Mouse (Mus musculus): Measurements from ENCODE around the gene Esm1. TPM values are rescaled to one million over a fixed set of nuclear protein-coding genes. Genes with fewer than 3 reads are reported as not detected.

Gene Esm1
- 2.1 and 2.5 TPM in 2 replicates for polyA plus RNA-seq (2016; fragmentation: Nextera tagmentation; extraction: Ambion mirVana)

GRCm38 (mm10) chr13:113209624-113210023 is at the start of gene Esm1:
TSS of gene Esm1 (plus strand) at chr13:113209659.
- H3K4me2 ChIP-seq (replicated peaks), result peak within 1 kb of the TSS; percentile 32
- H3K9ac ChIP-seq, result no peak within 1 kb of the TSS
- WGBS, result 42% methylated on average over 15 of the region's 15 CpGs

DNA sequence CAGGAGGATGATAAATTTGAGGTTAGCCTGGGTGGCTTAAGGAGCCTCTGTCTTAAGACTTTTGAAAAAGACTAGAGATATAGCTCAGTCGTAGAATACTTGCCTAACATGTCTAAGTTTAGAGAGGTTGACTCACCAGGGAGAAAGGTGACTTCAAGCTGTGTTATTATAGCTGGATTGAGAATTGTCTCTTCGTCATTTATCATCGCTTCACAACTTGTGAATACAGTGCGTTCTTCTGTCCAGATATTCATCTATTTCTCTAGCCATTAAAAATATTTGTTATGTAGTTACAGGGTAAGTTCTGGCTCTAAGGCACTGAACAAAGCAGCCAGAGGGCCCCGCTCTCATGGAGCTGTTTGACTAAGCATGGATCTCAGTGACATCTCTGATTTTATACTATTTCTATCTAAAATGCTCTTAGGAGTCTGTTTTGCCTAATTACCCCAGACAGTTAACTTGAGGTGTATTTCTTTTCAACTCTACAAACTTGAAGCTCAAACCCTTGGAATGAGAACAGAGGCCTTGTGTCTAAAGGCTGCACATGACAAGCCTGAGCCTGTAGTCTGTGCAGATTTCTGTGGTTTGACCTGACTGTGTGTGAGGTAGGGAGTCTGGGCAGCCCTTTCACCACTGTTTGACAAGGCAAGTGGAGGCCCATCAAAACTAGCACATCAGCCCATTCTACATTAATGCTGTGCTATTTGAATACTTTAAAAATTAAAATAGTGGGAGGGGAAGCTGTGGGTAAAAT is 45.0 kb upstream of the Esm1 start:
- H3K9ac ChIP-seq, result no peak overlapping the region
- no peak overlapping the region for H3K4me3 ChIP-seq
- H3K4me2 ChIP-seq (replicated peaks), result no peak overlapping the region
- no peak for ATAC-seq (ENCODE audit: insufficient number of reproducible peaks, insufficient read depth, low FRiP score, low TSS enrichment)
- no peaks in the 10 kb centered on the region for H3K4me1 ChIP-seq
- H3K36me3 ChIP-seq, result no peaks in the 10 kb centered on the region
- H3K27ac ChIP-seq, result no peak overlapping the region
- no peaks in the 10 kb centered on the region for H3K9me3 ChIP-seq
- WGBS, result 90% methylated on average over 5 of the region's 5 CpGs
- no peaks in the 10 kb centered on the region for H3K27me3 ChIP-seq

More at GRCm38 (mm10) chr13:113209624-113210023, at the start of gene Esm1:
- Histone ChIP-seq H3K4me1 (0 out of 2 replicates have a peak, but pooled peaks cover 8% of the 10 kb centered on the region), H3K27me3 (peaks cover 17% of the 10 kb centered on the region; the same call in 1 of the 2 replicates), H3K4me3 (0 out of 2 replicates have a peak within 1 kb of the TSS, but pooled peaks have one; percentile 2), H3K36me3 (no peaks in the 10 kb centered on the region), H3K9me3 (no peaks in the 10 kb centered on the region), H3K27ac (no peak within 1 kb of the TSS)
- no peak for ATAC-seq (ENCODE audit: insufficient number of reproducible peaks, insufficient read depth, low FRiP score, low TSS enrichment)

DNA sequence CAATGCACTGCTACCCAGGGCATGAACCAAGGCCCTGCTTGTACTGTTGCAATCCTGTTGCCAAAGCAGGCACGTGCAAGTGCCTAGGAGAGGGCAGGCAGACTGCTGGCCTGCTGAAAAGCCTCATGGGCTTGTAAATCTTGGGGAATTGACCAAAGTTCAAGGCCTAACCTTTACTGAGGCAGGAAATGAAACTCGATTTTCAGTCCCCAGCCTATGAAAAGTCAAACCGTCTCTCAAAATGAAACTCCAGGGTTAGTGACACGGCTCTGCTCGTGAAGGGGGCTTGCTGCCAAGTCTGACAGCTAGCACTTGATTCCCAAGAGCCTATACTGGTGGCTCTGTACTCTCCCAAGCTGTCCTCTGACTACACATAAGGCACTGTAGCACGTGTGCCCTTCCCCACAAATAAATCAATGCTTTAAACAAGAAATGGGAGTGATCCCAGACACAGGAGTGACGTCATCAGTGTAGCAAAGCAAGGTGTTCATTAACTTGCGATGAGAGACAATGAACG is 41.4 kb upstream of the Esm1 start:
- H3K9ac ChIP-seq, result no peak overlapping the region
- no peaks in the 10 kb centered on the region for H3K9me3 ChIP-seq
- H3K27ac ChIP-seq, result no peak overlapping the region
- H3K36me3 ChIP-seq, result no peaks in the 10 kb centered on the region
- H3K27me3 ChIP-seq, result no peaks in the 10 kb centered on the region
- no peak overlapping the region for H3K4me2 ChIP-seq (replicated peaks)
- WGBS, result 68% methylated on average over 9 of the region's 9 CpGs
- ATAC-seq (ENCODE audit: insufficient number of reproducible peaks, insufficient read depth, low FRiP score, low TSS enrichment), result no peak
- no peak overlapping the region for H3K4me3 ChIP-seq
- H3K4me1 ChIP-seq, result no peaks in the 10 kb centered on the region

GRCm38 (mm10) chr13:113170256-113170655 is 39.2 kb upstream of the Esm1 start:
- H3K4me2 ChIP-seq (replicated peaks), result no peak overlapping the region
- H3K36me3 ChIP-seq, result no peaks in the 10 kb centered on the region
- no peak overlapping the region for H3K27ac ChIP-seq
- H3K4me3 ChIP-seq, result no peak overlapping the region
- H3K27me3 ChIP-seq, result no peaks in the 10 kb centered on the region
- H3K4me1 ChIP-seq, result no peaks in the 10 kb centered on the region
- no peaks in the 10 kb centered on the region for H3K9me3 ChIP-seq
- no peak overlapping the region for H3K9ac ChIP-seq
- no peak for ATAC-seq (ENCODE audit: insufficient number of reproducible peaks, insufficient read depth, low FRiP score, low TSS enrichment)

DNA sequence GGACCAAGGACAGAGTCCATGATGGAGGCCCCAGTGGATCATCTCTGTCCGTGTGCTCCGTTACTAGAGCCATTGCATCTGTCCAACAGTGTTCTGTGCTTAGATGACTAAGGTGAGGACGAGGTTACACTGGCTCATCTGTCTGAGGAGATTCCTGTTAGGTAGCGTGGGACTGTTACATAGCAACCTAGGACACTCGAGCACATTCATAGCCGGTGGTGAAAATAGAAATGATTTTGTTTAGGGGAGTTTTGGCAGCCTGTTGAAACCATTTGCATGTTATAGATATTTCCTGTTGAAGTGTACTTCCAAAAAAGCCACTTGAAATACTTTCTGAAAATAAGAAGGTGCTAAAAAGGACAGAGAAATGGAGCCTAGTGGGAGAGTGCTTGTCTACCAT is 35.3 kb upstream of the Esm1 start:
- no peak overlapping the region for H3K27ac ChIP-seq
- H3K4me3 ChIP-seq, result no peak overlapping the region
- 88% methylated on average over 6 of the region's 6 CpGs for WGBS
- no peak overlapping the region for H3K9ac ChIP-seq
- H3K36me3 ChIP-seq, result no peaks in the 10 kb centered on the region
- H3K4me2 ChIP-seq (replicated peaks), result no peak overlapping the region
- H3K9me3 ChIP-seq, result no peaks in the 10 kb centered on the region
- no peak for ATAC-seq (ENCODE audit: insufficient number of reproducible peaks, insufficient read depth, low FRiP score, low TSS enrichment)
- H3K4me1 ChIP-seq, result no peaks in the 10 kb centered on the region
- no peaks in the 10 kb centered on the region for H3K27me3 ChIP-seq

DNA sequence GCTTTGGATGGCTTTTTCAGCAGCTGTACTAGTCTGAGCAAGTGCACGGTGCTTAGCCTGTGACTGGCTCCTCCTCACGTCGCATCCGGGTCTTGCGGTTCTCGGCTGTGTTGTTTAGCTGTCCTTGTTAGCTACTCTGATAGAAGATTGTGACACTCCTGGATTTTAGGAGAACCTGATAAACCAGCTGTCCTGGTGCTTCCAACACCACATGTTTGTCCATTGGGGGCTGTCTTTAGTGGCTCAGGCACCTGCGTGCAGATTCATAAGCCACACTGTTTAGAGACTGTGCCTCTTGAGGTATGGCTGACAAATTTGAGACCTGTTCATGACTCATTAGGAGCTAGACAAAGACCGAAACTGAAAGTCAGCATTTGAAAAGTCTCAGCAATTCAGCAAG is 26.1 kb upstream of the Esm1 start:
- no peak overlapping the region for H3K27ac ChIP-seq
- H3K9ac ChIP-seq, result no peak overlapping the region
- H3K36me3 ChIP-seq, result no peaks in the 10 kb centered on the region
- no peaks in the 10 kb centered on the region for H3K9me3 ChIP-seq
- no peak overlapping the region for H3K4me3 ChIP-seq
- H3K4me2 ChIP-seq (replicated peaks), result no peak overlapping the region
- no peaks in the 10 kb centered on the region for H3K27me3 ChIP-seq
- no peak for ATAC-seq (ENCODE audit: insufficient number of reproducible peaks, insufficient read depth, low FRiP score, low TSS enrichment)
- 87% methylated on average over 8 of the region's 8 CpGs for WGBS
- H3K4me1 ChIP-seq, result no peaks in the 10 kb centered on the region

- no peak for ATAC-seq (ENCODE audit: insufficient number of reproducible peaks, insufficient read depth, low FRiP score, low TSS enrichment)
- 89% methylated on average over 4 of the region's 4 CpGs for WGBS
- no peak overlapping the region for H3K27ac ChIP-seq
Measured at GRCm38 (mm10) chr13:113183720-113184119, 25.7 kb upstream of the Esm1 start.

GRCm38 (mm10) chr13:113196808-113197674 is 12.4 kb upstream of the Esm1 start:
- no peak overlapping the region for H3K9ac ChIP-seq
- H3K27ac ChIP-seq, result no peak overlapping the region
- no peaks in the 10 kb centered on the region for H3K27me3 ChIP-seq
- H3K4me3 ChIP-seq, result no peak overlapping the region
- H3K9me3 ChIP-seq, result no peaks in the 10 kb centered on the region
- WGBS, result 69% methylated on average over 13 of the region's 13 CpGs
- H3K36me3 ChIP-seq, result no peaks in the 10 kb centered on the region
- no peak overlapping the region for H3K4me2 ChIP-seq (replicated peaks)
- peaks cover 7% of the 10 kb centered on the region; the same call in 1 of the 2 replicates for H3K4me1 ChIP-seq
- ATAC-seq (ENCODE audit: insufficient number of reproducible peaks, insufficient read depth, low FRiP score, low TSS enrichment), result no peak

More at GRCm38 (mm10) chr13:113183720-113184119, 25.7 kb upstream of the Esm1 start:
- H3K4me1 ChIP-seq, result no peaks in the 10 kb centered on the region
- no peak overlapping the region for H3K4me2 ChIP-seq (replicated peaks)
- no peaks in the 10 kb centered on the region for H3K27me3 ChIP-seq
- no peak overlapping the region for H3K4me3 ChIP-seq
- no peaks in the 10 kb centered on the region for H3K9me3 ChIP-seq
- H3K9ac ChIP-seq, result no peak overlapping the region
- H3K36me3 ChIP-seq, result no peaks in the 10 kb centered on the region

GRCm38 (mm10) chr13:113197872-113198502 is 11.5 kb upstream of the Esm1 start:
- no peak overlapping the region for H3K4me2 ChIP-seq (replicated peaks)
- H3K9me3 ChIP-seq, result no peaks in the 10 kb centered on the region
- ATAC-seq (ENCODE audit: insufficient number of reproducible peaks, insufficient read depth, low FRiP score, low TSS enrichment), result no peak
- no peak overlapping the region for H3K27ac ChIP-seq
- no peaks in the 10 kb centered on the region for H3K27me3 ChIP-seq
- WGBS, result 81% methylated on average over 9 of the region's 9 CpGs
- H3K4me1 ChIP-seq, result peaks cover 7% of the 10 kb centered on the region; the same call in 1 of the 2 replicates
- H3K36me3 ChIP-seq, result no peaks in the 10 kb centered on the region
- no peak overlapping the region for H3K4me3 ChIP-seq
- no peak overlapping the region for H3K9ac ChIP-seq

GRCm38 (mm10) chr13:113199331-113199730 is 10.1 kb upstream of the Esm1 start:
- Histone ChIP-seq H3K27ac (no peak overlapping the region), H3K36me3 (no peaks in the 10 kb centered on the region), H3K4me2 (replicated peaks) (no peak overlapping the region), H3K27me3 (no peaks in the 10 kb centered on the region), H3K4me1 (peaks cover 7% of the 10 kb centered on the region; the same call in 1 of the 2 replicates), H3K9me3 (no peaks in the 10 kb centered on the region), H3K9ac (no peak overlapping the region), H3K4me3 (no peak overlapping the region)
- 40% methylated on average over 3 of the region's 3 CpGs for WGBS
- no peak for ATAC-seq (ENCODE audit: insufficient number of reproducible peaks, insufficient read depth, low FRiP score, low TSS enrichment)

- no peak for ATAC-seq (ENCODE audit: insufficient number of reproducible peaks, insufficient read depth, low FRiP score, low TSS enrichment)
- no peak overlapping the region for H3K4me2 ChIP-seq (replicated peaks)
- H3K27ac ChIP-seq, result no peak overlapping the region
Measured at GRCm38 (mm10) chr13:113200726-113201125, 8.7 kb upstream of the Esm1 start.

More at GRCm38 (mm10) chr13:113200726-113201125, 8.7 kb upstream of the Esm1 start:
- H3K4me1 ChIP-seq, result peaks cover 7% of the 10 kb centered on the region; the same call in 1 of the 2 replicates
- H3K9me3 ChIP-seq, result no peaks in the 10 kb centered on the region
- H3K4me3 ChIP-seq, result no peak overlapping the region
- WGBS, result 39% methylated on average over 8 of the region's 8 CpGs
- H3K27me3 ChIP-seq, result no peaks in the 10 kb centered on the region
- no peak overlapping the region for H3K9ac ChIP-seq
- no peaks in the 10 kb centered on the region for H3K36me3 ChIP-seq

Measured in embryonic facial prominence, embryonic 12.5 days (tissue).